Mouse (Mus musculus) liver, embryonic 13.5 days (tissue): ENCODE measurements around the gene Rbms3. TPM values are rescaled to one million over a fixed set of nuclear protein-coding genes. Genes with fewer than 3 reads are reported as not detected.

Experiments
- ATAC-seq: fragments of 200-750 bp; cut with Nextera tagmentation; 2 replicates; pipeline ENCODE4 v1.8.0; 2017; ENCODE audit warnings: low read depth, mild to moderate bottlenecking, moderate number of reproducible peaks, moderate library complexity
- DNase-seq: peaks from one replicate; pipeline ENCODE4 v3.0.0; 2022
- H3K27ac ChIP-seq: fragments of 300-500 bp; sonication (generic); 2 replicates; pipeline ENCODE4 v1.5.1; 2015; ENCODE audit warnings: moderate library complexity, mild to moderate bottlenecking, inconsistent platforms
- H3K27me3 ChIP-seq: fragments of 300-500 bp; sonication (generic); 2 replicates; pipeline ENCODE4 v1.6.1; 2015; ENCODE audit warnings: mild to moderate bottlenecking, inconsistent platforms
- H3K36me3 ChIP-seq: fragments of 300-500 bp; sonication (generic); 2 replicates; pipeline ENCODE4 v1.6.1; 2015; ENCODE audit warnings: mild to moderate bottlenecking, inconsistent platforms
- H3K4me1 ChIP-seq: fragments of 300-500 bp; sonication (generic); replicated peaks from 2 replicates; pipeline ENCODE4 v1.6.1; 2015; ENCODE audit warnings: inconsistent platforms
- H3K4me2 ChIP-seq: fragments of 300-500 bp; sonication (generic); 2 replicates; pipeline ENCODE4 v1.6.1; 2015; ENCODE audit warnings: inconsistent platforms, mild to moderate bottlenecking, moderate library complexity
- H3K4me3 ChIP-seq: fragments of 300-500 bp; sonication (generic); replicated peaks from 2 replicates; pipeline ENCODE4 v1.5.1; 2015; ENCODE audit warnings: mild to moderate bottlenecking, inconsistent platforms
- H3K9ac ChIP-seq: fragments of 300-500 bp; sonication (generic); 2 replicates; pipeline ENCODE4 v1.6.1; 2015; ENCODE audit warnings: mild to moderate bottlenecking, inconsistent platforms
- H3K9me3 ChIP-seq: fragments of 300-500 bp; sonication (generic); replicated peaks from 2 replicates; pipeline ENCODE4 v1.6.1; 2016; ENCODE audit warnings: inconsistent platforms
- WGBS: fragments of 180-500 bp; shearing (Covaris S2); methylation state at CpG from one replicate; pipeline ENCODE4 v1.1.7; 2015; ENCODE audit not compliant: insufficient replicate concordance; 5-methylcytosine and 5-hydroxymethylcytosine counted together
- polyA plus RNA-seq: library from polyadenylated mRNA; unstranded; fragments of >200 nt; fragmentation: Nextera tagmentation; extraction: Ambion mirVana; gene quantifications from 2 replicates; pipeline ENCODE4 v1.2.1, GENCODE M21; 2015

Gene Rbms3
- polyA plus RNA-seq, 1 experiment from 2014 or later, result 5.1 TPM

- DNase-seq (no peak), ATAC-seq (no peak)
- H3K27ac ChIP-seq, result no peak overlapping the region
- H3K9me3 ChIP-seq, result no peaks in the 10 kb centered on the region
- H3K9ac ChIP-seq, result no peak overlapping the region
- no peaks in the 10 kb centered on the region for H3K27me3 ChIP-seq
- H3K36me3 ChIP-seq, result no peaks in the 10 kb centered on the region
- H3K4me1 ChIP-seq, result no peaks in the 10 kb centered on the region
- 78% methylated on average over 6 of the region's 6 CpGs for WGBS
- no peak overlapping the region for H3K4me2 ChIP-seq
- H3K4me3 ChIP-seq, result no peak overlapping the region
Observed at GRCm38 (mm10) chr9:117088309-117088708, 541.4 kb downstream of the Rbms3 start.

GRCm38 (mm10) chr9:117085706-117086105 is 544.0 kb downstream of the Rbms3 start:
- 76% methylated on average over 9 of the region's 9 CpGs for WGBS
- H3K4me3 ChIP-seq, result no peak overlapping the region
- DNase-seq, result no peak

GRCm38 (mm10) chr9:117084471-117084870 is 545.2 kb downstream of the Rbms3 start:
- ATAC-seq (no peak), DNase-seq (no peak)
- 85% methylated on average over 2 of the region's 2 CpGs for WGBS
- Histone ChIP-seq H3K27me3 (no peaks in the 10 kb centered on the region), H3K4me1 (no peaks in the 10 kb centered on the region), H3K9me3 (no peaks in the 10 kb centered on the region), H3K4me2 (no peak overlapping the region), H3K4me3 (no peak overlapping the region), H3K9ac (no peak overlapping the region), H3K36me3 (no peaks in the 10 kb centered on the region), H3K27ac (no peak overlapping the region)

More at GRCm38 (mm10) chr9:117085706-117086105, 544.0 kb downstream of the Rbms3 start:
- H3K9me3 ChIP-seq, result no peaks in the 10 kb centered on the region
- H3K27ac ChIP-seq, result no peak overlapping the region
- H3K4me2 ChIP-seq, result no peak overlapping the region
- H3K36me3 ChIP-seq, result no peaks in the 10 kb centered on the region
- H3K4me1 ChIP-seq, result no peaks in the 10 kb centered on the region
- ATAC-seq, result no peak
- no peaks in the 10 kb centered on the region for H3K27me3 ChIP-seq
- no peak overlapping the region for H3K9ac ChIP-seq

- Histone ChIP-seq H3K4me3 (no peak overlapping the region), H3K27me3 (no peaks in the 10 kb centered on the region), H3K4me2 (no peak overlapping the region), H3K4me1 (no peaks in the 10 kb centered on the region), H3K36me3 (no peaks in the 10 kb centered on the region), H3K27ac (no peak overlapping the region), H3K9me3 (no peaks in the 10 kb centered on the region), H3K9ac (no peak overlapping the region)
- WGBS, result 73% methylated on average over 8 of the region's 8 CpGs
- ATAC-seq (no peak), DNase-seq (no peak)
Observed at GRCm38 (mm10) chr9:117079471-117079870, 550.2 kb downstream of the Rbms3 start.

- H3K27me3 ChIP-seq, result no peaks in the 10 kb centered on the region
- H3K4me3 ChIP-seq, result no peak overlapping the region
- no peaks in the 10 kb centered on the region for H3K9me3 ChIP-seq
- H3K27ac ChIP-seq, result no peak overlapping the region
- no peaks in the 10 kb centered on the region for H3K36me3 ChIP-seq
- no peak for DNase-seq
- no peak for ATAC-seq
- no peak overlapping the region for H3K9ac ChIP-seq
- no peaks in the 10 kb centered on the region for H3K4me1 ChIP-seq
- no peak overlapping the region for H3K4me2 ChIP-seq
- WGBS, result 66% methylated on average over 7 of the region's 7 CpGs
Observed at GRCm38 (mm10) chr9:117077548-117077947, 552.2 kb downstream of the Rbms3 start.

- ATAC-seq (no peak), DNase-seq (no peak)
- H3K36me3 ChIP-seq, result no peaks in the 10 kb centered on the region
- H3K9me3 ChIP-seq, result no peaks in the 10 kb centered on the region
- H3K27me3 ChIP-seq, result no peaks in the 10 kb centered on the region
- no peak overlapping the region for H3K9ac ChIP-seq
- H3K27ac ChIP-seq, result no peak overlapping the region
- no peak overlapping the region for H3K4me3 ChIP-seq
- no peak overlapping the region for H3K4me2 ChIP-seq
- no peaks in the 10 kb centered on the region for H3K4me1 ChIP-seq
- 20% methylated on average over 8 of the region's 8 CpGs for WGBS
Observed at GRCm38 (mm10) chr9:117076785-117077184, 552.9 kb downstream of the Rbms3 start.

- Histone ChIP-seq H3K36me3 (no peaks in the 10 kb centered on the region), H3K27me3 (no peaks in the 10 kb centered on the region), H3K9ac (no peak overlapping the region), H3K4me3 (no peak overlapping the region), H3K27ac (no peak overlapping the region), H3K4me1 (no peaks in the 10 kb centered on the region), H3K4me2 (no peak overlapping the region), H3K9me3 (no peaks in the 10 kb centered on the region)
- ATAC-seq (no peak), DNase-seq (no peak)
- WGBS, result 26% methylated on average over 2 of the region's 2 CpGs
Observed at GRCm38 (mm10) chr9:117072433-117073099, 557.1 kb downstream of the Rbms3 start.

GRCm38 (mm10) chr9:117070616-117071015 is 559.1 kb downstream of the Rbms3 start:
- no peak overlapping the region for H3K4me3 ChIP-seq
- H3K4me2 ChIP-seq, result no peak overlapping the region
- no peak overlapping the region for H3K9ac ChIP-seq
- H3K36me3 ChIP-seq, result no peaks in the 10 kb centered on the region
- no peak overlapping the region for H3K27ac ChIP-seq
- no peak for ATAC-seq
- DNase-seq, result no peak
- H3K4me1 ChIP-seq, result no peaks in the 10 kb centered on the region
- H3K27me3 ChIP-seq, result no peaks in the 10 kb centered on the region
- 0 out of 2 replicates have a peak, but pooled peaks cover 3% of the 10 kb centered on the region for H3K9me3 ChIP-seq
- 45% methylated on average over 2 of the region's 2 CpGs for WGBS

GRCm38 (mm10) chr9:117069232-117069631 is 560.5 kb downstream of the Rbms3 start:
- H3K9ac ChIP-seq, result no peak overlapping the region
- no peak overlapping the region for H3K4me2 ChIP-seq
- H3K27ac ChIP-seq, result no peak overlapping the region
- 0 out of 2 replicates have a peak, but pooled peaks cover 3% of the 10 kb centered on the region for H3K9me3 ChIP-seq
- H3K4me1 ChIP-seq, result no peaks in the 10 kb centered on the region
- WGBS, result 78% methylated on average over 1 of the region's 1 CpGs
- no peaks in the 10 kb centered on the region for H3K36me3 ChIP-seq
- no peak for ATAC-seq
- DNase-seq, result no peak
- H3K4me3 ChIP-seq, result no peak overlapping the region
- H3K27me3 ChIP-seq, result no peaks in the 10 kb centered on the region

GRCm38 (mm10) chr9:117067703-117068419 is 561.9 kb downstream of the Rbms3 start:
- Histone ChIP-seq H3K27ac (no peak overlapping the region), H3K9me3 (0 out of 2 replicates have a peak, but pooled peaks cover 3% of the 10 kb centered on the region), H3K9ac (no peak overlapping the region), H3K4me1 (no peaks in the 10 kb centered on the region), H3K4me2 (no peak overlapping the region), H3K4me3 (no peak overlapping the region), H3K36me3 (no peaks in the 10 kb centered on the region), H3K27me3 (no peaks in the 10 kb centered on the region)
- DNase-seq (no peak), ATAC-seq (no peak)
- WGBS, result 64% methylated on average over 11 of the region's 11 CpGs

- DNase-seq (no peak), ATAC-seq (no peak)
- 0 out of 2 replicates have a peak, but pooled peaks cover 3% of the 10 kb centered on the region for H3K9me3 ChIP-seq
- 67% methylated on average over 3 of the region's 3 CpGs for WGBS
- H3K9ac ChIP-seq, result no peak overlapping the region
- no peaks in the 10 kb centered on the region for H3K36me3 ChIP-seq
- H3K4me2 ChIP-seq, result no peak overlapping the region
- no peaks in the 10 kb centered on the region for H3K27me3 ChIP-seq
- H3K4me3 ChIP-seq, result no peak overlapping the region
- H3K4me1 ChIP-seq, result no peaks in the 10 kb centered on the region
- H3K27ac ChIP-seq, result no peak overlapping the region
Observed at GRCm38 (mm10) chr9:117066502-117066901, 563.2 kb downstream of the Rbms3 start.

GRCm38 (mm10) chr9:117065601-117066000 is 564.1 kb downstream of the Rbms3 start:
- no peak overlapping the region for H3K4me3 ChIP-seq
- no peak overlapping the region for H3K9ac ChIP-seq
- no peak for DNase-seq
- no peak overlapping the region for H3K27ac ChIP-seq
- no peaks in the 10 kb centered on the region for H3K27me3 ChIP-seq
- H3K9me3 ChIP-seq, result 0 out of 2 replicates have a peak, but pooled peaks cover 3% of the 10 kb centered on the region
- ATAC-seq, result no peak
- H3K4me2 ChIP-seq, result no peak overlapping the region
- H3K4me1 ChIP-seq, result no peaks in the 10 kb centered on the region
- WGBS, result 71% methylated on average over 6 of the region's 6 CpGs
- no peaks in the 10 kb centered on the region for H3K36me3 ChIP-seq
